Mouse (Mus musculus): ENCODE results near the gene Csf2rb. TPM values are rescaled to one million over a fixed set of nuclear protein-coding genes. Genes with fewer than 3 reads are reported as not detected.

The Csf2rb gene
- polyA plus RNA-seq, 1 experiment, result not detected

DNA sequence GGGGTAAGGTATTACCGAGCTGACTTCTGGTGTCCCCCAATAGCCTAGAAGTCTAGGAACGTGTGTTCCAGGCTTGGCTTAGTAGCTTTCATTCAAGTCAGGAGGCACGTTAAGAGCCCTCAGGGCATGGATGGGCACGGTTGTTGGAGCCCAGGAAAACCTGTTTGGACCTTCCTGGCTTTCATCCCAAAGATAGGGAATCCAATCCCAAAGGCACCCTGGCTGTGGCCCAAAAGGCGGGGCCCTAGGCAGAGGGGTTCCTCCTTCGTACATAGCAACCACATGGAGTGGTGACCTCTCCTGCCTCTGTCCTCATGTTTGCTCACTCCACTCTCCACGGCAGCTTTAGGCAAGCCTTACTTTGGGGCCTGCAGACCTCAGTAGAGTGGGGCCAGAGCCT lies 76.9 kb downstream of the Csf2rb start:
- WGBS, result 74% methylated on average over 7 of the region's 7 CpGs
- H3K4me1 ChIP-seq (ENCODE audit: control insufficient read depth, insufficient read depth, low read length), result peaks cover 17% of the 10 kb centered on the region
- TF ChIP-seq CTCF (IDR thresholded peaks at IDR 0.05; ENCODE audit: insufficient read depth, low read depth, low read length) (no peak), POLR2A (IDR thresholded peaks at IDR 0.05; ENCODE audit: insufficient read depth, low read depth, low read length) (no peak)
- H3K27ac ChIP-seq (ENCODE audit: insufficient read depth, low read depth, low read length), result no peak overlapping the region
- H3K4me3 ChIP-seq (ENCODE audit: insufficient read depth, low read depth, low read length), result no peak overlapping the region

DNA sequence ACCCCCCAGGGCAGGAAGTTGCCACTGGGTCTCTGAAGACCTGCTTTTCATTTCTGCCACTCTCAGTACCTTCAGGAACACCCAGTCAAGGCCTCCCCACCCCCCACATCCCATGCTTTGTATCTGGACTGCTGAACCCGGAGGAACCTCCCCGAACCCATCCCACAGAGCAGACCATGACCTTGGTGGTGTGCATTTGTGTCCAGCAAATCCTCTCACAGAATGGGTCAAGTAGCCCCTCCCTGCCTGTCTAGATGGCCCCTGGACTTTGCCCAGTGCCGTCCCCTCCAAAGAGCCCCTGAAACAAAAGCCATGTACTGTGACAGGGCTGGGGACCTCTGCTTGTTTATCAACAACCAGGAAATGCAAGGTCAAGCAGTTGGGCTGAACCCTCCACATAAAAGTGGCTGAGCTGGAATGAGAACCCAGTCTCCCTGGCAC lies 77.8 kb downstream of the Csf2rb start:
- Histone ChIP-seq H3K4me1 (ENCODE audit: control insufficient read depth, insufficient read depth, low read length) (peaks cover 17% of the 10 kb centered on the region), H3K4me3 (ENCODE audit: insufficient read depth, low read depth, low read length) (no peak overlapping the region), H3K27ac (ENCODE audit: insufficient read depth, low read depth, low read length) (no peak overlapping the region)
- TF ChIP-seq POLR2A (IDR thresholded peaks at IDR 0.05; ENCODE audit: insufficient read depth, low read depth, low read length), result no peak
- TF ChIP-seq CTCF (IDR thresholded peaks at IDR 0.05; ENCODE audit: insufficient read depth, low read depth, low read length), result no peak
- WGBS, result 60% methylated on average over 3 of the region's 3 CpGs

Other genes with a start within 250 kb of the Csf2rb start
- gene Cacng2, start 205.7 kb upstream of the Csf2rb start, polyA plus RNA-seq (2012; ENCODE audit: insufficient read depth, insufficient read length, low replicate concordance, missing spikeins), result not detected in 2 replicates
- not detected in 2 replicates for gene Ift27, start 151.6 kb upstream of the Csf2rb start, polyA plus RNA-seq (2012; ENCODE audit: insufficient read depth, insufficient read length, low replicate concordance, missing spikeins)
- gene Pvalb, start 119.4 kb upstream of the Csf2rb start, polyA plus RNA-seq (2012; ENCODE audit: insufficient read depth, insufficient read length, low replicate concordance, missing spikeins), result not detected in 2 replicates
- gene Ncf4, start 81.0 kb upstream of the Csf2rb start, polyA plus RNA-seq (2012; ENCODE audit: insufficient read depth, insufficient read length, low replicate concordance, missing spikeins), result not detected in 2 replicates
- gene Csf2rb2, start 20.0 kb upstream of the Csf2rb start, polyA plus RNA-seq (2012; ENCODE audit: insufficient read depth, insufficient read length, low replicate concordance, missing spikeins), result not detected in 2 replicates
- not detected in 2 replicates for gene Tex33, start 70.2 kb downstream of the Csf2rb start, polyA plus RNA-seq (2012; ENCODE audit: insufficient read depth, insufficient read length, low replicate concordance, missing spikeins)
- gene Tst, start 80.2 kb downstream of the Csf2rb start, polyA plus RNA-seq (2012; ENCODE audit: insufficient read depth, insufficient read length, low replicate concordance, missing spikeins), result not detected in 2 replicates
- gene Mpst, start 80.7 kb downstream of the Csf2rb start, polyA plus RNA-seq (2012; ENCODE audit: insufficient read depth, insufficient read length, low replicate concordance, missing spikeins), result not detected in 2 replicates
- gene Kctd17, start 102.8 kb downstream of the Csf2rb start, polyA plus RNA-seq (2012; ENCODE audit: insufficient read depth, insufficient read length, low replicate concordance, missing spikeins), result not detected in 2 replicates
- not detected in 2 replicates for gene Tmprss6, start 142.9 kb downstream of the Csf2rb start, polyA plus RNA-seq (2012; ENCODE audit: insufficient read depth, insufficient read length, low replicate concordance, missing spikeins)
- not detected in 2 replicates for gene Il2rb, start 169.5 kb downstream of the Csf2rb start, polyA plus RNA-seq (2012; ENCODE audit: insufficient read depth, insufficient read length, low replicate concordance, missing spikeins)
- not detected in 2 replicates for gene C1qtnf6, start 205.7 kb downstream of the Csf2rb start, polyA plus RNA-seq (2012; ENCODE audit: insufficient read depth, insufficient read length, low replicate concordance, missing spikeins)
- gene Sstr3, start 218.9 kb downstream of the Csf2rb start, polyA plus RNA-seq (2012; ENCODE audit: insufficient read depth, insufficient read length, low replicate concordance, missing spikeins), result not detected in 2 replicates
- gene Rac2, start 247.0 kb downstream of the Csf2rb start, polyA plus RNA-seq (2012; ENCODE audit: insufficient read depth, insufficient read length, low replicate concordance, missing spikeins), result 2,065 TPM in 1 of 2 replicates, not detected in the other